Mouse (Mus musculus): ENCODE data around the gene Samd4b. TPM values are rescaled to one million over a fixed set of nuclear protein-coding genes. Genes with fewer than 3 reads are reported as not detected.

Samd4b gene
- total and polyA plus RNA-seq, 2 experiments from 2014 or later, result 19.7 to 60.5 TPM

DNA sequence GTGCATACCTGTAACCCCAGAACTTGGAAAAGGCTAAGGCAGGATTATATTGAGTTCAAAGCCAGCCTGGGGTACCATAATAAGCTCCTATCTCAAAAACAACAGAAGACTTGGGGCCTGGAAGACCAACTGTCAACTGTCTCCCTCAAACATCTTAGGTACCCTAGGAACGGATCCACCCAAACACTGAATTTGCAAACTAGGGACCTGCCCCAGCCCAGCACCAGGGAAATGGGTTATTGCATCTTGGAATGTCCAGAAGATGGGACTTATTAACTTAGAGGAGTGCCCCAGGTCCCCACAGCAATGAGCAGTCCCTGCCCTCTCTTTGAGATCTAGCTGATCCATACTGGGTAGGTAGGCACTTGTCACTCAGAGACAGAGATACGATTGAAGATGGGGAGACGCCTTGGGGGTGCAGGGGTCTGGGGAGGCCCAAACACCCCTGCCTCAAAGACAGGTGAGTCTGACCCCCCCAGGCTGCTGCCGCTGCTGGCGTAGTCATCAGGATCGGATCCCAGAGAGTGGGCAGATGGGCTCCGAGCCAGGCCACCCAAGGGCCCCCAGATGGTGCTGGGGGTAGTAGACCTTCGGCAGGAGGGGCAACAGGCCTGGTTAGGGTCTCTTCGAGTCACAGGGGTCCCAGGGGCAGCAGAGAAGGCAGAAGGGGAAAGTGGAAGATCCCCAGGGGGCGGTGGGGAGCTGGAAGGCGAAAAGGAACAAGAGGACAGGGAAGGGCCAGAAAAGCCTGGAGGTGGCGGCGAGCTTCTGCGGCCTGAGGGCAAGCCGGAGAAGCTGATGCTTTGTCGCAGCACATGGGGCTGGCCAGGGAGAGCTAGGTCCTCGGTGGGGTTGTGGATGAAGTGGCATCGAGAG lies 220.5 kb downstream of the Samd4b start:
- peak overlapping the region; percentile 78; the same call in 1 of the 2 replicates for H3K27ac ChIP-seq
- peak overlapping the region; percentile 70; the same call in 1 of the 2 replicates for H3K9ac ChIP-seq (replicated peaks; ENCODE audit: low read length)
- no peaks in the 10 kb centered on the region for H3K9me3 ChIP-seq (ENCODE audit: low read length)
- H3K4me3 ChIP-seq (ENCODE audit: low read length), result peak overlapping the region; percentile 55
- no peak for ATAC-seq
- H3K36me3 ChIP-seq (ENCODE audit: insufficient read depth, low read length), result no peaks in the 10 kb centered on the region
- peak overlapping the region; percentile 78 for H3K4me2 ChIP-seq (ENCODE audit: low read depth, low read length)
- no peaks in the 10 kb centered on the region for H3K27me3 ChIP-seq (ENCODE audit: insufficient read depth, low read length)
- 69% methylated on average over 18 of the region's 18 CpGs for WGBS
- H3K4me1 ChIP-seq (ENCODE audit: insufficient read depth, low read length), result peaks cover 12% of the 10 kb centered on the region
- DNase-seq (ENCODE audit: low spot score), result no peak
- TF ChIP-seq CTCF (IDR thresholded peaks at IDR 0.05; ENCODE audit: low read depth), result no peak

DNA sequence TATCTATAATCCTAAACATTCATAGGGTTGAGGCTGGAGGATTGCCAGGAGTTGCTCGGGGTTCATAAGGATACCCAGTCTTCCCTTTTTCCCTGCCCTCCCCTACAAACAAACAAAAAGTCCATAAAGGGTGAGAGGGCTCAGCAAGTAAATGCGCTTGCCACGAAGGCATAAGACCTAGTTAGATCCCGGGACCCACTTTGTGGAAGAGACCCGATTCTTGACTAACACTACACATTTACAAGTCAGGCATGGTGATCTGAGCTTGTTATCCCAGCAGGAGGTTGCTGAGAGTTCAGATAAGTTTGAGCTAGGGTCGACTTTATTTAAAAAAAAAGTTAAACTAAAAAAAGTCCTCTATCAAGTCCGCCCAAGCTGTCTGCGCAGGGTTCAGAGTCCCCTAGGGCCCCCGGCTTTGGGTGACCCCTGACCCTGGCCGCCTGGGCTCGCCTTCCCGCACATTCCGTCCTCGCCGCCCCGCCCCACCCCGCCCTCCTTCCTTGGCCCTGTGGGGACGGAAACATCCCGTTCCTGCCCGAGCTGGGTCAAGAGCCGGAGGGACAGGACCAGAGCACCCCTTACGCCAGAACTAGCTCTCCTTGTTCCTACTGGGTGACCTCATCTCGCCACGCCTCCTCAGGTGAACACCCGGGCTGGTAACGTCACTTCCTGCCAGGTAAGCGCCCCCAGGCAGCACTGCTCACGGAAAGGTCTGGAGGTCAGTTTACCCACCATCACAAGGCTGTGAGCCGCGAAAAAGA lies 221.8 kb downstream of the Samd4b start:
- WGBS, result 7% methylated on average over 30 of the region's 30 CpGs
- H3K4me1 ChIP-seq (ENCODE audit: insufficient read depth, low read length), result peaks cover 12% of the 10 kb centered on the region

DNA sequence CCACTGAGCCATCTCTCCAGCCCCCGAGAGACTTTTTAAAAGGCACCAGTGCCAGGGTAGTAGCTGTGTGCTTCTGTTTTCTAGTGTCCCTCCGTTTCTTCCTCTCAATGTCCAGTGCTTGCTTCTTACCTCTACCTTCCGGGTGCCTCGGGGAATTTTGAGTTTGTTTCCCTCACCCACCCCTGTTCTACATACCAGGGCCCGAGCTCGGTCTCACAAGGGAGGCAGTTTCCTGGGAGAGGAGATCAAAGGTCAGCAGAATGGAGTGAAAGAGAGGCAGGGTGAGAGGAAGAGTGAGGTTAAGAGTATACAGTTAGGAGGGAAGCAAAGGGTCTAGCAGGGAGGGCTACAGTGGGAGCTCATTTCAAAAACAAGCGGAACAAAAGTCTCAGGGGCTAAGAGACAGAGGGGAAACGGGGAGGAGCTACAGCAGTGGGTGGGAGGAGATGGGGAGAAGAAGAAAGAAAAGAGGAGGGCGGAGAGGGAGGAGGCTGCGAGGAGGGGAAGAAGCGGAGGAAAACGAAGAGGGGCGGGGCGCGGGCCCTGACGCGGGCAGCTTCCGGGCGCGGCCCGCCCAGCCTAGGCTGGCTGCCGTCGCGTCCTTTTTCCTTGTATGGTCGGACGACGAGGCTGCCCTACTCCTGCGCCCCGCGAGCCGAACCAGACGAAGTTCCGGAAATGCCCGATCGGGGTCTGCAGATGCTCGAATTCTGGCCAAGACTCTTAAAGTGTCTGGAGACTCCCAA lies 222.6 kb downstream of the Samd4b start:
- Histone ChIP-seq H3K4me3 (ENCODE audit: low read length) (peak overlapping the region; percentile 39), H3K27ac (peak overlapping the region; percentile 81), H3K27me3 (ENCODE audit: insufficient read depth, low read length) (no peaks in the 10 kb centered on the region), H3K4me1 (ENCODE audit: insufficient read depth, low read length) (peaks cover 19% of the 10 kb centered on the region), H3K4me2 (ENCODE audit: low read depth, low read length) (peak overlapping the region; percentile 66), H3K36me3 (ENCODE audit: insufficient read depth, low read length) (no peaks in the 10 kb centered on the region), H3K9me3 (ENCODE audit: low read length) (no peaks in the 10 kb centered on the region), H3K9ac (replicated peaks; ENCODE audit: low read length) (peak overlapping the region; percentile 43)
- 2% methylated on average over 35 of the region's 36 CpGs for WGBS
- no peak for TF ChIP-seq CTCF (IDR thresholded peaks at IDR 0.05; ENCODE audit: low read depth)
- DNase-seq (ENCODE audit: low spot score) (peak; percentile 88), ATAC-seq (peak; percentile 60)

More for the DNA sequence above, 221.8 kb downstream of the Samd4b start:
- Histone ChIP-seq H3K4me3 (ENCODE audit: low read length) (peak overlapping the region; percentile 39), H3K9me3 (ENCODE audit: low read length) (no peaks in the 10 kb centered on the region), H3K36me3 (ENCODE audit: insufficient read depth, low read length) (no peaks in the 10 kb centered on the region), H3K27me3 (ENCODE audit: insufficient read depth, low read length) (no peaks in the 10 kb centered on the region), H3K9ac (replicated peaks; ENCODE audit: low read length) (peak overlapping the region; percentile 43), H3K27ac (peak overlapping the region; percentile 81), H3K4me2 (ENCODE audit: low read depth, low read length) (peak overlapping the region; percentile 66)
- no peak for TF ChIP-seq CTCF (IDR thresholded peaks at IDR 0.05; ENCODE audit: low read depth)
- DNase-seq (ENCODE audit: low spot score), result peak; percentile 66
- no peak for ATAC-seq

DNA sequence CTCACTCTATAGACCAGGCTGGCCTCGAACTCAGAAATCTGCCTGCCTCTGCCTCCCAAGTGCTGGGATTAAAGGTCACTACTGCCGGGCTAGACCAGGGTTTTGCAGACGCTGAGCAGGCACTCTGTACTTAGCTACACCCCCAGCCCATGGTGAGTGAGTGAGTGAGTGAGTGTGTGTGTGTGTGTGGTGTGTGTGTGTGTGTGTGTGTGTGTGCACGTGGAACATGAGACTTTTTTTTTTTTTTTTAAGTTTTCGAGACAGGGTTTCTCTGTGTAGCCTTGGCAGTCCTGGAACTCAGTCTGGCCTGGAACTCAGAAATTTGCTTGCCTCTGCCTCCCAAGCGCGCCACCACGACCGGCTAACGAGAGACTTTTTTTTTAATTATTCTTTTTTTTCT lies 223.3 kb downstream of the Samd4b start:
- Histone ChIP-seq H3K9me3 (ENCODE audit: low read length) (no peaks in the 10 kb centered on the region), H3K4me3 (ENCODE audit: low read length) (no peak overlapping the region), H3K4me2 (ENCODE audit: low read depth, low read length) (no peak overlapping the region), H3K36me3 (ENCODE audit: insufficient read depth, low read length) (no peaks in the 10 kb centered on the region), H3K27ac (0 out of 2 replicates have a peak overlapping the region, but pooled peaks have one; percentile 81), H3K27me3 (ENCODE audit: insufficient read depth, low read length) (no peaks in the 10 kb centered on the region), H3K9ac (replicated peaks; ENCODE audit: low read length) (no peak overlapping the region), H3K4me1 (ENCODE audit: insufficient read depth, low read length) (peaks cover 19% of the 10 kb centered on the region)
- DNase-seq (ENCODE audit: low spot score), result no peak
- TF ChIP-seq CTCF (IDR thresholded peaks at IDR 0.05; ENCODE audit: low read depth), result no peak
- 71% methylated on average over 10 of the region's 10 CpGs for WGBS
- no peak for ATAC-seq

DNA sequence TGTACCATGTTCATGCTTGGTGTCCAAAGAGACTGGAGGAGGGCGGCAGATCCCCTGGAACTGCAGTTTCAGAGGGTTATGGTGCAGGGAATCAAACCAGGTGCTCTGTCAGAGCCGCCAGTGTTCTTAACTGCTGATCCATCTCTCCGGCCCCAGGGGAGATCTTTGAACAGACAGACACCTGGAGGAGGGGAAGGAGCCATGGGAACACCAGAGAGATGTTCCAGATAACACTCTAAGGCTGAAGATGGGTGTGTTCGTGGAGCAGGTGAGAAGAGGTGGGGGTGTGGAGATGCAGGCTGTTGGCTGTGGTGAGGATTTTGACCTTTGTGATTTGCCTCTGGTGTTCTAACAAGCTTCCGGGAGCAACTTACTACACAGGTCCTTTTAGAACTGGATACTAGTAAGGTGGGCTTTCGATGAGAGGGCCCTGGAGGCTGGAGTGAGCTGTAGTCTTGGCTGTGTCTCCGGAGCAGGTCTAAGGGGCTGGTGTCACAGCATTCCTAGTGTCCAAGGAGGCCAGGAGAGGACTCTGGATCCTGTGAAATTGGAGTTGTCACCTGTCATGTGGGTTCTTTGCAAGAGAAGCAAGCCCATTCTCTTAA lies 224.0 kb downstream of the Samd4b start:
- 88% methylated on average over 7 of the region's 7 CpGs for WGBS
- Histone ChIP-seq H3K4me1 (ENCODE audit: insufficient read depth, low read length) (peaks cover 19% of the 10 kb centered on the region), H3K9me3 (ENCODE audit: low read length) (no peaks in the 10 kb centered on the region), H3K36me3 (ENCODE audit: insufficient read depth, low read length) (no peaks in the 10 kb centered on the region), H3K4me2 (ENCODE audit: low read depth, low read length) (no peak overlapping the region), H3K27ac (no peak overlapping the region), H3K27me3 (ENCODE audit: insufficient read depth, low read length) (no peaks in the 10 kb centered on the region), H3K4me3 (ENCODE audit: low read length) (no peak overlapping the region), H3K9ac (replicated peaks; ENCODE audit: low read length) (no peak overlapping the region)
- ATAC-seq, result no peak
- no peak for DNase-seq (ENCODE audit: low spot score)
- no peak for TF ChIP-seq CTCF (IDR thresholded peaks at IDR 0.05; ENCODE audit: low read depth)

DNA sequence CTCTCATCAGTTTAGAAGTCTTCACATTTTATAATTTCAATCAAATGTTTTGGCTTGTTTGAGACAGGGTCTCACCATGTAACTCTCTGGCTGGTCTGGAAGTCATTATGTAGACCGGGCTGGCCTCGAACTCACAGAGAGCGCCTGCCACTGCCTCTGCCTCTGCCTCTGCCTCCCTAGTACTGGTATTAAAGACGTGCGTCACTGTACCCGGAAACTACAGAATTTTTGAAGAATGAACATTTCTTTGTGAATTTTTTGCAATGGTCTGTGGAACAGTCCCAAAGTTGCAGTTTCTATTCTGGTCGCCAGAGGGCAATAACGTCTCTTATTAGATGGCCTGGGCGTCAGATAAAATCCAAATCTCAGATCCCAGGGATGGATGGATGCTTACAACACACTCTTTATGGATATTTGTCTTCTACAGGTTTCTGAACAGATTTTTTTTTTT lies 224.8 kb downstream of the Samd4b start:
- DNase-seq (ENCODE audit: low spot score), result peak; percentile 94
- Histone ChIP-seq H3K36me3 (ENCODE audit: insufficient read depth, low read length) (no peaks in the 10 kb centered on the region), H3K4me2 (ENCODE audit: low read depth, low read length) (peak overlapping the region; percentile 99), H3K27ac (peak overlapping the region; percentile 65), H3K9me3 (ENCODE audit: low read length) (no peaks in the 10 kb centered on the region), H3K27me3 (ENCODE audit: insufficient read depth, low read length) (no peaks in the 10 kb centered on the region), H3K9ac (replicated peaks; ENCODE audit: low read length) (peak overlapping the region; percentile 13; the same call in 1 of the 2 replicates), H3K4me1 (ENCODE audit: insufficient read depth, low read length) (peaks cover 16% of the 10 kb centered on the region), H3K4me3 (ENCODE audit: low read length) (peak overlapping the region; percentile 48)
- peak; percentile 36 for ATAC-seq
- TF ChIP-seq CTCF (IDR thresholded peaks at IDR 0.05; ENCODE audit: low read depth), result peak; percentile 78
- under 1% methylated on average over 9 of the region's 9 CpGs for WGBS

Measured in hindbrain, postnatal 0 days (tissue).